Mouse (Mus musculus): ENCODE measurements at regions not wholly inside any gene's neighbourhood (a gene's known extent, or its start where the extent isn't known, plus 50 kb on each side); places are given as distances from the start of the nearest gene placed in this dataset.
"Not testable (repeated sequence)": the region's sequence is repeated elsewhere in the genome, so short reads cannot be mapped to it uniquely, and the experiment has no call there.

GRCm38 (mm10) chr14:26319821-26320220, 62.1 kb downstream of the Duxbl3 start:
- DNase-seq (ENCODE audit: low spot score): not testable (repeated sequence)

GRCm38 (mm10) chr14:26320736-26321135, 63.0 kb downstream of the Duxbl3 start:
- no peak for DNase-seq (ENCODE audit: low spot score)

- no peak for DNase-seq (ENCODE audit: low spot score)
Observed at GRCm38 (mm10) chr14:26328562-26328961, 70.8 kb downstream of the Duxbl3 start.

- no peak for DNase-seq (ENCODE audit: low spot score)
Observed at GRCm38 (mm10) chr14:26341111-26341510, 83.3 kb downstream of the Duxbl3 start.

GRCm38 (mm10) chr14:26345227-26345626, 87.5 kb downstream of the Duxbl3 start:
- DNase-seq (ENCODE audit: low spot score): no peak

- no peak for DNase-seq (ENCODE audit: low spot score)
Observed at GRCm38 (mm10) chr14:26347296-26347695, 89.5 kb downstream of the Duxbl3 start.

GRCm38 (mm10) chr14:26352927-26353326, 95.2 kb downstream of the Duxbl3 start:
- DNase-seq (ENCODE audit: low spot score): no peak

- DNase-seq (ENCODE audit: low spot score): peak; percentile 2
Observed at GRCm38 (mm10) chr14:26357242-26357641, 99.5 kb downstream of the Duxbl3 start.

GRCm38 (mm10) chr14:26357996-26358395, 100.2 kb downstream of the Duxbl3 start:
- DNase-seq (ENCODE audit: low spot score): no peak

- DNase-seq (ENCODE audit: low spot score): no peak
Observed at GRCm38 (mm10) chr14:26360071-26360470, 102.3 kb downstream of the Duxbl3 start.

- DNase-seq (ENCODE audit: low spot score): no peak
Observed at GRCm38 (mm10) chr14:26361206-26361605, 103.4 kb downstream of the Duxbl3 start.

All from gastrocnemius, adult 18-20 months (tissue).